Mouse (Mus musculus): ENCODE results near the gene Upk3bl.
A peak's percentile ranks its signal among the peaks of the same experiment; 100 is the strongest.
"Not testable (repeated sequence)": the region's sequence is repeated elsewhere in the genome, so short reads cannot be mapped to it uniquely, and the experiment has no call there.

The Upk3bl gene

DNA sequence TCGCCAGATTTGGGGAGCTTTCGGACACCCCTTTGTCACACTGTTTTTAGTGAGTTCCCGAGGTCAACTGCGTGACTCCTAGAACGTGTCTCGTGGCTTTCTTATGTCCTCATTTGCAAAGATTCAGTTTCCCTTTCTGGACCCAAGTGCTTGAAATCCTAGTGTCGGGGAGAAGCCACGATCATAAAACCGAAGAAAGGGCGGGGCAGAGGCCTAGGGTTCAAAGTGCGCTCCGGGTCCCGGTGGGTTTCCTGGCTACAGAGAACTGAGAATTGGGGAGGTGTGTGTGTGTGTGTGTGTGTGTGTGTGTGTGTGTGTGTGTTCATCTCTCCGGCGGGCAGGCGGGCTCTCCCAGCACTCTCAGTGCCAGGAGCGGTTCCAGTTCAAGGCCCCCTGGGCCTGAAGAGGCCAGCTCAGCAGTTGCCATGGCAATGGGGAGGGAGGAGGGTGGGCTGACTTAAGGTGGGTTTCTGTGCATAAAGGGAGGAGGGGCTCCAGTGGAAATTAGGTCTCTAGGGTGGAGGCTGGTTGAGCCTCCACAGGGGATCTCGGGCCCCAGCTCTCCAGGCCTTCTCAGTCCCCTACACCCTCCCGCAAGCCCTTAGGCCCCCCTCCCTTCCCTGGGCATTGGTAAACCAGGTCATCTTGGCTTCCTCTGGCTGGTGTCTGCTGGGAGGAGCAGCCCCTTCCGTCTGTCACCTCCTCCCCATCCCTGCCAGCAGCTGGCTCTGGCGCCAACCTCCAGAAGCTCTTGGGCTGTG lies 30.8 kb downstream of the Upk3bl start:
- no peak for DNase-seq (ENCODE audit: low spot score in 2 of 2)

DNA sequence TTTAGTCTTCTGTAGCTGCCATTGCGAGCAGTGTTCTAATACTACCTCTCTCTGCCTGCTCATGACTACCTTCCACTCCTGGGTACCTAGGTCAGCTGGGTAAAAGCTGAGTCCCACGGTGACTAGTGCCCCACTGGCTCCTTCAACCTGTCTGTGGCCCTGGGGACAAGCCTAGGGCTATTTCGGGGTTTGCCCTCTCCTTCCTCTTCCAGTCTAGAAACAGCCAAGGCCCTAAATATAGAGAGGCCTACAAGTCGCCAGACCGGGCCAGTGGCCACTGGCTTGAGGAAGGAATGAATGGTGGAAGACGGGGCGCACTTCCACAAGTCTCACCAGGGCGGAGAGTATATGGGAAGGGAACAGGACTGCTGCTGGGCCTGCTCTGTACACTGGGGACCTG lies 32.0 kb downstream of the Upk3bl start:
- no peak for DNase-seq (ENCODE audit: low spot score in 2 of 2)

DNA sequence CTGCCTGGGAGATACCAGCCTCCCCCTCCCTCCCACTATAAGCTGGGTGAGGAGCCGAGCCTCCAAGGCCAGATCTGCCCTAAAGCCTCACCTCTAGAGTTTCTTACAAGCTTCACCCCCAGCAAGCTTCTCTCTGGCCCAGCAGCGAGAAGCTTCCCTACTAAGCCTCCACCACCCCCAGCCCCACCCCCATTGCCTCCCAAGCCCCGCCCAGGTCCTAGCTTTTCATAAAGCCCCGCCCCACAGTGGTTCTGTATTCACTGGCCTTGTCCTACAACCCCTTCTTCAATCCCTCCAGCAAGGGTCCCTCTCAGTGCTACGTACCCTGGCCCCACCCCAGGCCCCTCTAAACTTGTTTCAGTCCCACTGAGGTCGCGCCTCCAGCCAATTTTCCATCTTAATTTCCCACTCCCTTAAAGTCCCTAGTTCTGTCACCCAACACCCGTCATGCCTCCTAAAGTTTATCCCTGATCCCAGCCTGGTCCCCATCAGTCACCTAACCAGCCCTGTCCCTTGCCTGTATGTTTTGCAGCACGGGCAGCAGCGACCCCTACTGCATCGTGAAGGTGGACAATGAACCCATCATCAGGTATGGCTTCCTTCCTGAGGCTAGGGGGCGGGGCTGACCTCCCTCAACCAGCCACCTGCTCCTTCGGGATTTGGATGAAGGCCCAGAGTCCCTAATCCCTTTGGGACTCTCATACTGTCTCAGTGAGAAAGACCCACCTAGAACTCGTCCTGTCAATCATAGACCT lies 34.7 kb downstream of the Upk3bl start:
- no peak for DNase-seq (ENCODE audit: low spot score in 2 of 2)

DNA sequence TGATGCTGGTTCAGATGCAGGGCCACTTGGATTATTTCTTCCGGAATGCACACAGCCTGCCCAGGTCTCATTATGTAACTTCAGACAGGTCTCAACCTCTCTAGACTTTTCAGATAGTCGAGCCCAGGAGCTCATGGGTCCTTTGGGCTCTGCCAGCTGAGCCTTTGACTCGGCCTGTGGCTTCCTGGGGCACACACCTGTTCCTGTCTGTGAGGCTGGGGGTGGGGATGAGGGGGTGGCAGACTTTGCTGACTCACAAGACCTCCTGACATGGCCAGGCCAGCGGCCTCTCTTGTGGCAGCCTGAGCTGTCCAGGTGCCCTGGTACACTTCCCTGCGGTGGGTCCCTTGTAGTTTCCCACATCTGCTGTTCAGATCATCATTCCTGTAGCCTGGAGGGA lies 37.6 kb downstream of the Upk3bl start:
- no peak for DNase-seq (ENCODE audit: low spot score in 2 of 2)

DNA sequence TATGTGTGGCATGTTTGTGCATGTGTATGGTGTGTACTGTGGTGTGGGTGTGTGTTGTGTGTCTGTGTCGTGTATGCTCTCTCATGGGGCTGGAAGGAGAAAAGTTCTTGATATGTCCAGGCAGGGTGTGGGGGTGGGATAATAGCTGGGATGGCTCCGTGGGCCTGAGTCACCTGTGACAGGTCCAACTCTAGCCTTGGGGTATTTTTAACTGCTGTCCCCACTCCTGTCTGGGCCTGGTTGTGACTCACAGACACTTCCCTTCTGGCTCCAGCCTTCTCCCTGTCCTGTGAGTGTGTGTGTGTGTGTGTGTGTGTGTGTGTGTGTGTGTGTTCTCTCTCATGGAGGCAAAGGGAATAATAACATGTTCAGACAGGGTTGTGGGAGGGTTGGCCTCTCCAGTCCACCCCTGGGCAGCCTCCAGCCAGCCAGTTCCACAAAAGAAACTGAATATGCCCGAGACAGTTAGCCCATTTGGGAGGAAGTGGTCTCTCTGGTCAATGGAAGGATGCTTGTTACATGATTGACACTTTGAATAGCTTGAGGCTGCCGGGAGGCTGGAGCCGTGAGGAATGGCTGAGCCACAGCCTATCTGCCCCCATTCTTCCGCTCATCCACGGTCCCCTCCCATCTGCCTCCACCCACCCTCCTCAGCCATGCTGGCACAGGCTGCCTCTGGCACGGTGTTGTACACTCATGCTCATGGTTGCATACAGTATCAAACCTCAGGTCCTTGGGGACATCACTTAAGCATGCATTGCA lies 40.1 kb downstream of the Upk3bl start:
- no peak for DNase-seq (ENCODE audit: low spot score in 2 of 2)

DNA sequence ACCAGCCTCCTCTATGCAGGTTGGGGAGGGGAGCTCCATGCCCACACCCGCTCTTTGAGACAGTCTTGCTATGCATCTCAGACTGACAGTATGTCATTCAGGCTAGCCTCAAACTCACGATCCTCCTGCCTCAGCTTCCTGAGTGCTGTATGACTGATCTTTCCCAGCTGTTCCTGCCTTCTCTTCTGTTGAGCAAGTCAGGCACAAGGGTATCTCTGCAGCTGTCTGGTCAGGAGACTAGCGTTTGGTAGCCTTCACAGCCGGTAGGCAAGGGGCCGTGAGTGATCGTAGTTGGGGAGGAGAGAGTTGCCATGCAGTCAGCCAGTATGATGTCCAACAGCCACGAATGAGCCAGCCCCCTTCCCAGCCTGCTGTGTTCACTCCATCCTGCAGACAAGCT lies 40.8 kb downstream of the Upk3bl start:
- DNase-seq (ENCODE audit: low spot score in 2 of 2), result no peak

DNA sequence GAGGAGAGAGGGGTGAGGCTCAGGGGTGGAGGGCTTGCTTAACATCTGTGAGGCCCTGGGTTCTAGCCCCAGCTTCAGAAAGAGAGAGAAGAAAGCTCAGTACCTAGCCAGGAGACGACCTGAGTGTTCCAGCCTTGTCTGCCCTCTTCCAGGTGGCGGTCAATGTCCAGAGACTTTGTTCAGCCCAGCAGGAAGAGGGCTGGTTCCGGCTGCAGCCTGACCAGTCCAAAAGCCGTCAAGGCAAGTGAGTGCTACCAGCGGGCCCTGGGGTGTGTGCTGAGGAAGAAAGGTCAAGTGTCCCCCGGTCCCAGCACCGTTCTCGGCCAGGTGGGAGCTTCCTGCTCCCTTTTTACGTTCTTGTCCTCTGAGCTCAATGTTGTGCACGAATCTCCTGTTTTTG lies 44.2 kb downstream of the Upk3bl start:
- no peak for DNase-seq (ENCODE audit: low spot score in 2 of 2)

DNA sequence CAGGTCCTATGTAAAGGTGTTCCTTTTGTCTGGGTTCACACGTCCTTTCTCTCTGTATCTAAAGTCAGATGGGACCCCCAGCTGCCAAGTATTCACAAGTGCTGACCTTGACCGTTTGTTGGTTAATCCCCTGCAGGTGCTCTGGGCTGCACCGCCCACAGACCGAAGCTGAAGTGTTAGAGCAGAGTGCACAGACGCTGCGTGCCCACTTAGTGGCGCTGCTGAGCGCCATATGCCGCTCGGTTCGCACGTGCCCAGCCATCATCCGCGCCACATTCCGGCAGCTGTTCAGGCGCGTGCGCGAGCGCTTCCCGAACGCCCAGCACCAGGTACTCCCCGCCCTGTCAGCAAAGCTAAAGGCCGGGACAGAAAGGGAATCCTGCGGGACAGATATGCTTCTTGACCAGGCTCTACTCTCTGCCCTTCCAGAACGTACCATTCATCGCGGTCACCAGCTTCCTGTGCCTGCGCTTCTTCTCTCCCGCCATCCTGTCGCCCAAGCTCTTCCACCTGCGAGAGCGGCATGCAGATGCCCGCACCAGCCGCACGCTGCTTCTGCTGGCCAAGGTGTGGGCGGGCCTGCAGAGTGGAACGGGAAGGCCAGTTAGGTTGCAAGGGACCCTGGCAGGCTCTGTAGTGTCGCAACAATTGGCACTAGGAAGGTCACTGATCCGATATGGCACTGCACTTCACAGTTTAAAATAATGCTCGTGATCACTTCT lies 48.0 kb downstream of the Upk3bl start:
- DNase-seq (ENCODE audit: low spot score in 2 of 2), result peak; percentile 40 to 50

DNA sequence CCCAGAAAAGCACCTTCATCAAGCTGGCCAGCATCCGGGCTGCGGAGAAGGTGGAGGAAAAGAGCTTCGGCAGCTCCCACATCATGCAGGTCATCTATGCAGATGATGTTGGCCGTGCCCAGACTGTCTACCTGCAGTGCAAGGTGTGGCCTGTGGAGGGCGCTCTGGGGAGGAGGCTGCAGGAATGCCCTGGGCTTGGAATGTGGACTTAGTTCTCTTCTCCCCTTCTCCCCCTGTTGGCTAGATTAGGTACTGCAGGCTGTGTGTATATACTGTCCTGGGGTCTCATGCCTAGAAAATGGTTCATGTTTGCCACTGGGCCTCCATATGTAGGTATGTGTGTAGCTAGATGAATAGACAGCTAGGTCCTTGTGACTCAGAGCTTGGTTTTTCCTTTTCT lies 50.2 kb downstream of the Upk3bl start:
- DNase-seq (ENCODE audit: low spot score in 2 of 2), result no peak

DNA sequence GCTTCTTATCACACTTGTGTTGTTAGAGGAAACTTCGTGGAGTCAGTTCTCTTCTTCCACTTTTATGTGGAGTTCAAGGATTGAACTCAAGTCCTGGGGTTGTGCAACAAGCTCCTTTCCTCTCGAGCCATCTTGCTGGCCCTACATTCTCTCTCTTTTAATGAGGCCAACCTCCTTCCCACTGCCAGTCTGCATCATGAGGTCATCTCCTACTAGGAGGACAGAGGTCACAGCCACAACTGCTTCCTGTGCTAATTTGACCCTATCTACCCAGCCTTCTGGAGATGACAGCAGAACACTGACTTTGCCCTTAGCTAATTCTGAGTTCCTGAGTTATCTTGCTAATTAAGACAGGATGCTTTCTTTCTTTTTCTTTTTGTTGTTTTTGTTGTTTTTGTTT lies 54.2 kb downstream of the Upk3bl start:
- no peak for DNase-seq (ENCODE audit: low spot score in 2 of 2)

DNA sequence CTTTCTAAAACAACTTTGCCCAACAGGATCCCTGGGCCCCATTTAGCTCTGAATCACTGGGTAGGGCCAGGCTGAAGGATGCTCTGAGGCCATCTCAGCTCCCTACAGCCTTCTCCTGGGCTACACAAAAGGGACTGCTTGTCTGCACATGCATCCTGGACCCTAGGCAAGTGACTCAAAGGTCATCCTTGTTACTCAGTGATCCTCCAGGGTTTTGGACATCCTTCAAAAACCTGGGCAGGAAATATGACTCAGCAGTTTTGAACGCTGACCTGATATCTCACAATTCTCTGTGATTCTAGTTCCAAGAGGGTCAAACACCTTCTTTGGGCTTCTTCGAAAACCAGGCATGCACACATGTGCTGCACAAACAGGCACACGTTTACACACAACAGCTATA lies 54.8 kb downstream of the Upk3bl start:
- no peak for DNase-seq (ENCODE audit: low spot score in 2 of 2)

DNA sequence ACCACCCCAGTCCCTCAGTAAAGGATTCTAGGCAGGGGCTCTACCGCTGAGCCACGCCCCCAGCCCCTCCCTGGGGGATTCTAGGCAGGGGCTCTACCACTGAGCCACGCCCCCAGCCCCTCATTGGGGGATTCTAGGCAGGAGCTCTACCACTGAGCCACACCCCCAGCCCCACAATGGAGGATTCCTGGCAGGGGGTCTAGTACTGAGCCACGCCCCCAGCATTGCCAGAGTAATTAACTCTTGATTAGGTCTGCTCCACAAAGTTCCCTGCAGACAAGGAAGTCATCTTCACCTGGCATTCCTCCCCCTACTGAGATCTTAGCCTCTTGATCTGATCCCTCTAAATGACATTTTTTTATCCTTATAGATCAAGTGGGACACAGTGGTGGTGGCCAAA lies 59.3 kb downstream of the Upk3bl start:
- not testable (repeated sequence) for DNase-seq (ENCODE audit: low spot score in 2 of 2)
